Mouse (Mus musculus): ENCODE measurements around the gene Sumf1.

Sumf1 gene

GRCm38 (mm10) chr6:108146637-108147036 is 38.7 kb downstream of the Sumf1 start:
- DNase-seq (ENCODE audit: low spot score in 2 of 2), result no peak

- DNase-seq (ENCODE audit: low spot score in 2 of 2), result no peak
Observed at GRCm38 (mm10) chr6:108145941-108146588, 39.3 kb downstream of the Sumf1 start.

GRCm38 (mm10) chr6:108145241-108145640 is 40.1 kb downstream of the Sumf1 start:
- no peak for DNase-seq (ENCODE audit: low spot score in 2 of 2)

- peak; percentile 26 to 37 for DNase-seq (ENCODE audit: low spot score in 2 of 2)
Observed at GRCm38 (mm10) chr6:108142796-108143195, 42.6 kb downstream of the Sumf1 start.

GRCm38 (mm10) chr6:108140722-108141490 is 44.5 kb downstream of the Sumf1 start:
- DNase-seq (ENCODE audit: low spot score in 2 of 2), result no peak

GRCm38 (mm10) chr6:108137031-108137430 is 48.4 kb downstream of the Sumf1 start:
- no peak for DNase-seq (ENCODE audit: low spot score in 2 of 2)

- DNase-seq (ENCODE audit: low spot score in 2 of 2), result no peak
Observed at GRCm38 (mm10) chr6:108136286-108136685, 49.1 kb downstream of the Sumf1 start.

- DNase-seq (ENCODE audit: low spot score in 2 of 2), result no peak
Observed at GRCm38 (mm10) chr6:108132268-108132935, 53.0 kb downstream of the Sumf1 start.

- no peak for DNase-seq (ENCODE audit: low spot score in 2 of 2)
Observed at GRCm38 (mm10) chr6:108130718-108131117, 54.7 kb downstream of the Sumf1 start.

GRCm38 (mm10) chr6:108126631-108127030 is 58.8 kb downstream of the Sumf1 start:
- DNase-seq (ENCODE audit: low spot score in 2 of 2), result no peak

GRCm38 (mm10) chr6:108125474-108125873 is 59.9 kb downstream of the Sumf1 start:
- no peak for DNase-seq (ENCODE audit: low spot score in 2 of 2)

GRCm38 (mm10) chr6:108117881-108118280 is 67.5 kb downstream of the Sumf1 start:
- DNase-seq (ENCODE audit: low spot score in 2 of 2), result no peak

GRCm38 (mm10) chr6:108114971-108115370 is 70.4 kb downstream of the Sumf1 start:
- no peak for DNase-seq (ENCODE audit: low spot score in 2 of 2)

GRCm38 (mm10) chr6:108111693-108112092 is 73.7 kb downstream of the Sumf1 start:
- no peak for DNase-seq (ENCODE audit: low spot score in 2 of 2)

GRCm38 (mm10) chr6:108110336-108110735 is 75.0 kb downstream of the Sumf1 start:
- DNase-seq (ENCODE audit: low spot score in 2 of 2), result no peak

GRCm38 (mm10) chr6:108107376-108107775 is 78.0 kb downstream of the Sumf1 start:
- DNase-seq (ENCODE audit: low spot score in 2 of 2), result no peak

- DNase-seq (ENCODE audit: low spot score in 2 of 2), result no peak
Observed at GRCm38 (mm10) chr6:108101936-108102830, 83.2 kb downstream of the Sumf1 start.

- no peak for DNase-seq (ENCODE audit: low spot score in 2 of 2)
Observed at GRCm38 (mm10) chr6:108098846-108099217, 86.5 kb downstream of the Sumf1 start.

GRCm38 (mm10) chr6:108098171-108098845 is 87.1 kb downstream of the Sumf1 start:
- peak in 1 of 2 experiments; percentile 29 for DNase-seq (ENCODE audit: low spot score in 2 of 2)

GRCm38 (mm10) chr6:108095445-108095844 is 89.9 kb downstream of the Sumf1 start:
- no peak for DNase-seq (ENCODE audit: low spot score in 2 of 2)

GRCm38 (mm10) chr6:108093449-108093848 is 91.9 kb downstream of the Sumf1 start:
- no peak for DNase-seq (ENCODE audit: low spot score in 2 of 2)

Measured in frontal cortex, postnatal 14 days (tissue).